Mouse (Mus musculus) forebrain, embryonic 12.5 days (tissue): ENCODE measurements around the gene Thsd7a. TPM values are rescaled to one million over a fixed set of nuclear protein-coding genes. Genes with fewer than 3 reads are reported as not detected.

Experiments
- ATAC-seq: fragments of 200-750 bp; cut with Nextera tagmentation; 2 replicates; pipeline ENCODE4 v1.8.0; 2017; ENCODE audit warnings: moderate TSS enrichment; ENCODE audit not compliant: low FRiP score
- H3K27ac ChIP-seq: fragments of 300-500 bp; sonication (generic); 2 replicates; pipeline ENCODE4 v1.5.1; 2016; ENCODE audit warnings: mild to moderate bottlenecking
- H3K27me3 ChIP-seq: fragments of 300-500 bp; sonication (generic); 2 replicates; pipeline ENCODE4 v1.6.1; 2016; ENCODE audit warnings: mild to moderate bottlenecking
- H3K36me3 ChIP-seq: fragments of 300-500 bp; sonication (generic); replicated peaks from 2 replicates; pipeline ENCODE4 v1.6.1; 2016; ENCODE audit warnings: mild to moderate bottlenecking
- H3K4me1 ChIP-seq: fragments of 300-500 bp; sonication (generic); 2 replicates; pipeline ENCODE4 v1.6.1; 2016
- H3K4me2 ChIP-seq: fragments of 300-500 bp; sonication (generic); 2 replicates; pipeline ENCODE4 v1.6.1; 2016; ENCODE audit warnings: mild to moderate bottlenecking, moderate library complexity
- H3K4me3 ChIP-seq: fragments of 300-500 bp; sonication (generic); replicated peaks from 2 replicates; pipeline ENCODE4 v1.5.1; 2016; ENCODE audit warnings: mild to moderate bottlenecking
- H3K9ac ChIP-seq: fragments of 300-500 bp; sonication (generic); 2 replicates; pipeline ENCODE4 v1.6.1; 2016; ENCODE audit warnings: mild to moderate bottlenecking
- H3K9me3 ChIP-seq: fragments of 300-500 bp; sonication (generic); 2 replicates; pipeline ENCODE4 v1.6.1; 2016
- WGBS: fragments of 180-500 bp; shearing (Covaris S2); methylation state at CpG from one replicate; pipeline ENCODE4 v1.1.7; 2016; 5-methylcytosine and 5-hydroxymethylcytosine counted together
- polyA plus RNA-seq: library from polyadenylated mRNA; unstranded; fragments of >200 nt; fragmentation: Nextera tagmentation; extraction: Ambion mirVana; gene quantifications from 2 replicates; pipeline ENCODE4 v1.2.1, GENCODE M21; 2016

Gene Thsd7a
- polyA plus RNA-seq, 1 experiment from 2014 or later = 12.3 TPM

- H3K4me2 ChIP-seq = peak overlapping the region; percentile 89
- H3K36me3 ChIP-seq = no peaks in the 10 kb centered on the region
- no peaks in the 10 kb centered on the region for H3K9me3 ChIP-seq
- no peak for ATAC-seq
- peak overlapping the region; percentile 89 for H3K27ac ChIP-seq
- peaks cover 10% of the 10 kb centered on the region for H3K27me3 ChIP-seq
- peak overlapping the region; percentile 77; the same call in 1 of the 2 replicates for H3K9ac ChIP-seq
- H3K4me1 ChIP-seq = peaks cover 21% of the 10 kb centered on the region
- WGBS = 4% methylated on average over 12 of the region's 12 CpGs
- peak overlapping the region; percentile 61 for H3K4me3 ChIP-seq
These were observed 461 bp upstream of the Thsd7a start for GRCm38 (mm10) chr6:12749531-12750210.

DNA sequence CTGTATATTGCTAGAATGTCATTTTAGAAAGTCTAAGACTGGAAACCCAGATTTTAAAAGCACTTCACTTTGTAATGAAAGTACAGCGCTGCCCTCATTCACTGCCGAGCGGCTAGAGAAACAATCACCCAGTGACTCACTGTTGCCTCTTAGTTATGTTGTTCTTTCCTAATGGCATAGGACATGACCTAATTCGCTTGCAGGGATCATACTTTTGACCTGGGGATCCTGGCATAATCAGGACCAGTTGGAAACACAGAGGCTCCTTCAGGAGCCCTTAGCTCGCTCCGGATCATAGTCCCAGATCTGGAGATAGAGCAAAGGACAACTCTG lies 790 bp downstream of the Thsd7a start:
- Histone ChIP-seq H3K4me3 (peak overlapping the region; percentile 61), H3K9me3 (no peaks in the 10 kb centered on the region), H3K4me2 (peak overlapping the region; percentile 89), H3K36me3 (no peaks in the 10 kb centered on the region), H3K27ac (peak overlapping the region; percentile 89), H3K4me1 (peaks cover 21% of the 10 kb centered on the region), H3K9ac (peak overlapping the region; percentile 77), H3K27me3 (peaks cover 10% of the 10 kb centered on the region)
- 0 out of 2 replicates have a peak, but pooled peaks have one; percentile 5 for ATAC-seq
- WGBS = 1% methylated on average over 6 of the region's 6 CpGs

- Histone ChIP-seq H3K9me3 (no peaks in the 10 kb centered on the region), H3K27ac (no peak overlapping the region), H3K27me3 (peaks cover 10% of the 10 kb centered on the region), H3K9ac (0 out of 2 replicates have a peak overlapping the region, but pooled peaks have one; percentile 29), H3K36me3 (no peaks in the 10 kb centered on the region), H3K4me3 (peak overlapping the region; percentile 61), H3K4me1 (peaks cover 21% of the 10 kb centered on the region), H3K4me2 (peak overlapping the region; percentile 89)
- WGBS = 5% methylated on average over 11 of the region's 11 CpGs
- ATAC-seq = no peak
These were observed 1.3 kb downstream of the Thsd7a start for GRCm38 (mm10) chr6:12747856-12748450.

DNA sequence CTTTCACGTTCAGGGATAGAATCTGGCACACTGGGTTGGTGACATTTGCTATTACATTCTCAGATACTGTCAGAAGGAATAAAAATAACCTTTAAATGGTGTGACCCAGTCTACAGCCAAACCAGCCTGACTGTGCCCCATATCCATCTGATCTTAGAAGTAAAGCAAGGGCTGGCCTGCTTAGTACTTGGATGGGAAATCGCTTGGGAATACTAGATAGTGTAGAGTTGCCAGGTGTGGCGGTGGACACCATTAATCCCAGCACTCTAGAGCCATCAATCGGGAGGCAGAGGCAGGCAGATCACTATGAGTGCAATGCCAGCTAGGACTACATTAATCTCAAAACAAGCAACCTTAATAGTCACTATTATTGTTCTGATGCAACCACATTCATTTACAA lies 6.4 kb downstream of the Thsd7a start:
- no peak overlapping the region for H3K4me3 ChIP-seq
- H3K27ac ChIP-seq = no peak overlapping the region
- H3K4me2 ChIP-seq = no peak overlapping the region
- H3K4me1 ChIP-seq = peaks cover 5% of the 10 kb centered on the region; the same call in 1 of the 2 replicates
- peaks cover 6% of the 10 kb centered on the region for H3K27me3 ChIP-seq
- H3K9ac ChIP-seq = no peak overlapping the region
- no peaks in the 10 kb centered on the region for H3K9me3 ChIP-seq
- ATAC-seq = no peak
- no peaks in the 10 kb centered on the region for H3K36me3 ChIP-seq
- 88% methylated on average over 4 of the region's 4 CpGs for WGBS

DNA sequence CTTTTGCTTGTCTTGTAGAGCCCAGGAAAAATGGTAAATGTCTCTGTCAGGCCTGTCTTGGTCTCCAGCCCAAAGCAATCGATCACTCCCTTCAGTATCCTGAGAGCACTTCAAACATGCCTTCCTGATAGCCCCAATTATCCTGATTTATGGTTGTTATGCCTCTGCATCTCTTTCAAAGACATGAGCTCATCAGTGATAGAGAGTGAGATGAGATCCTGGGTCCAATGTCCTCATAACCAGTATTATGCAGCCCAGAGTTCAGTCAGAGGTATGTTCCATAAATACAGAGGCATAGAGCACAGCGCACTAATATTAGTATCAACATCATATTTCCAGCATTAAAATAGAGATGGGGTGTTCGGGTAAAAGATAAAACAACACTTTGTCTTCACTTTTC lies 15.3 kb downstream of the Thsd7a start:
- Histone ChIP-seq H3K9me3 (no peaks in the 10 kb centered on the region), H3K27me3 (no peaks in the 10 kb centered on the region), H3K36me3 (no peaks in the 10 kb centered on the region), H3K4me3 (no peak overlapping the region), H3K4me2 (no peak overlapping the region), H3K27ac (no peak overlapping the region), H3K4me1 (no peaks in the 10 kb centered on the region), H3K9ac (no peak overlapping the region)
- no peak for ATAC-seq
- WGBS = 94% methylated on average over 3 of the region's 3 CpGs

GRCm38 (mm10) chr6:12716071-12716470 lies 33.1 kb downstream of the Thsd7a start:
- no peaks in the 10 kb centered on the region for H3K4me1 ChIP-seq
- no peaks in the 10 kb centered on the region for H3K27me3 ChIP-seq
- H3K4me2 ChIP-seq = no peak overlapping the region
- H3K9ac ChIP-seq = no peak overlapping the region
- ATAC-seq = no peak
- WGBS = 93% methylated on average over 8 of the region's 8 CpGs
- H3K9me3 ChIP-seq = no peaks in the 10 kb centered on the region
- no peak overlapping the region for H3K4me3 ChIP-seq
- H3K27ac ChIP-seq = no peak overlapping the region
- no peaks in the 10 kb centered on the region for H3K36me3 ChIP-seq

DNA sequence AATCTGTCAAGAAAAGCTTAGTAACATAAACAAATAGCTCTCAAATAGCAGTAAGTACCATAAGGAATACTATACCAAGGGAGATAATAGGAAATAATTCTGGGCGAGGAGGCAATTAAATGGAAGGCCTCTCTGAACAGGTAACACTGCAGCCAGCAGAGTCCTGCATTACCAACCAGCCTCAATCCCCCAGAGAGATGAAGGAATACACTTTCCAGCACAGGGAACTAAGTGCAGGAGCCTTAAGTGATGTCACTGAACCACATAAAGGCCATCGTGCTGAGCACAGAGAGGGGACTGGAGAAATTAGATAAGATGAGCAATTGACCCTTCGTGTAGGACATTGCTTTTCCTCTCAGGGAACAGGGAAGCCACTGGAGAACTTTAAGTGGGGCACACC lies 36.6 kb downstream of the Thsd7a start:
- no peak overlapping the region for H3K9ac ChIP-seq
- H3K36me3 ChIP-seq = no peaks in the 10 kb centered on the region
- no peaks in the 10 kb centered on the region for H3K9me3 ChIP-seq
- no peaks in the 10 kb centered on the region for H3K27me3 ChIP-seq
- no peak overlapping the region for H3K27ac ChIP-seq
- no peak for ATAC-seq
- 77% methylated on average over 3 of the region's 3 CpGs for WGBS
- no peak overlapping the region for H3K4me3 ChIP-seq
- no peak overlapping the region for H3K4me2 ChIP-seq
- H3K4me1 ChIP-seq = no peaks in the 10 kb centered on the region

DNA sequence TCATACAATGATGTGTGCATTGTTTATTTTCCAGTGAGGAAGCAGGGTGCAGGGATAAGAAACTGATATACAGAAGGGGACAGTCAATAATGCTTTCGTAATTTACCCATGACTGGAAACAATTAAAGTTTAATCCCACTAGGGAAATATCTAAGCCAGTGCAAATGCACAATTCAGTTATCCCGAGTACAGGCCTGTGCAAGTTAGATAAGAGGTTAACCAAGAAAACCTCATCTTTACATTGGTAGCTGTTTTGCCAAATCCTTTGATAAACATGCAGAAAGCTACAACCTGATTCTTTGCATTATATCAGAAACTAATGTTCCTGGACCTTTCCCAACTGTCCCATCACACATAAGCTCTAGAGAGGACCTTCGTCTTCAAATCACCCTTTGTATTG lies 46.3 kb downstream of the Thsd7a start:
- no peak for ATAC-seq
- H3K4me2 ChIP-seq = no peak overlapping the region
- H3K9ac ChIP-seq = no peak overlapping the region
- H3K4me3 ChIP-seq = no peak overlapping the region
- WGBS = 81% methylated on average over 3 of the region's 3 CpGs
- no peaks in the 10 kb centered on the region for H3K27me3 ChIP-seq
- H3K9me3 ChIP-seq = no peaks in the 10 kb centered on the region
- no peaks in the 10 kb centered on the region for H3K4me1 ChIP-seq
- no peaks in the 10 kb centered on the region for H3K36me3 ChIP-seq
- H3K27ac ChIP-seq = no peak overlapping the region

DNA sequence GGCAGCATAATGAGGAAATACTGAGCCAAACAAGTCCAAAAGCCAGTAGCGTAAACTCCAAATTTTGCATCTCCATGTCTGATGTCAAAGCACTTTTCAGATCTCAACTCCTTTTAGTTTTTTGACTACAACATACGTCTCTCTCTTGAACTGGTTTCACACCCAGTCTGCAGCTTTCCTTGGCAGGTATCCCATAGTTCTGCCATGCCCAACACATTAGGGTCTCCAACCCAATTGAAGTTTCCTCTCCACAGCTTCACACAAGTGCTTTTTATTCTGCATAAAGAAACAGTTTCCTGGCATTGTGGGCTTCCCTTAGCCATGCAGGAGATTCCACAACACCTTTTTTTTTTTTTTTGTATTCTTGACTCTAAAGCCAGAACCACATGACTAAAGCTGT lies 50.1 kb downstream of the Thsd7a start:
- Histone ChIP-seq H3K9ac (no peak overlapping the region), H3K36me3 (no peaks in the 10 kb centered on the region), H3K4me2 (no peak overlapping the region), H3K9me3 (no peaks in the 10 kb centered on the region), H3K27ac (no peak overlapping the region), H3K4me1 (no peaks in the 10 kb centered on the region), H3K27me3 (no peaks in the 10 kb centered on the region), H3K4me3 (no peak overlapping the region)
- WGBS = 83% methylated on average over 2 of the region's 2 CpGs
- no peak for ATAC-seq

- ATAC-seq = no peak
- H3K4me1 ChIP-seq = no peaks in the 10 kb centered on the region
- no peaks in the 10 kb centered on the region for H3K27me3 ChIP-seq
- H3K36me3 ChIP-seq = no peaks in the 10 kb centered on the region
- H3K9me3 ChIP-seq = no peaks in the 10 kb centered on the region
- no peak overlapping the region for H3K9ac ChIP-seq
- H3K4me2 ChIP-seq = no peak overlapping the region
- H3K4me3 ChIP-seq = no peak overlapping the region
- WGBS = 86% methylated on average over 1 of the region's 1 CpGs
- H3K27ac ChIP-seq = no peak overlapping the region
These were observed 55.5 kb downstream of the Thsd7a start for GRCm38 (mm10) chr6:12693689-12694088.

DNA sequence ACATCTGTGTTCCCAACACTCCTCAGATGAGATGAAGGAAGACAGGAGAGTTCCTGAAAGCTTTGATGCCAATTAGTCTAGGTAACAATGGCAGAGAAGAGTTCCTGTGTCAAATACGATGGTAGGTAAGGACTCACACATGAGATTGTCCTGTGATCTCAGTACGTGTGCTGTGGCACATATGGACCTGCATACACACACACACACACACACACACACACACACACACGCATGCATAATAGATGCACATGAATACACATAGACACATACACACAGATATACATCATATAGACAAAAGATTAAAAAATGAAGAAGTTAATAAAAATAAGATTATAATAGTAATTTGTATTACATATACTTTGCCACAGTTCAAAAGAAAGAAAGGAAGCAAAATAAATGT lies 56.0 kb downstream of the Thsd7a start:
- ATAC-seq = no peak
- H3K27me3 ChIP-seq = no peaks in the 10 kb centered on the region
- no peak overlapping the region for H3K4me3 ChIP-seq
- 95% methylated on average over 3 of the region's 3 CpGs for WGBS
- no peaks in the 10 kb centered on the region for H3K9me3 ChIP-seq
- no peak overlapping the region for H3K4me2 ChIP-seq
- H3K36me3 ChIP-seq = no peaks in the 10 kb centered on the region
- H3K27ac ChIP-seq = no peak overlapping the region
- H3K9ac ChIP-seq = no peak overlapping the region
- no peaks in the 10 kb centered on the region for H3K4me1 ChIP-seq

DNA sequence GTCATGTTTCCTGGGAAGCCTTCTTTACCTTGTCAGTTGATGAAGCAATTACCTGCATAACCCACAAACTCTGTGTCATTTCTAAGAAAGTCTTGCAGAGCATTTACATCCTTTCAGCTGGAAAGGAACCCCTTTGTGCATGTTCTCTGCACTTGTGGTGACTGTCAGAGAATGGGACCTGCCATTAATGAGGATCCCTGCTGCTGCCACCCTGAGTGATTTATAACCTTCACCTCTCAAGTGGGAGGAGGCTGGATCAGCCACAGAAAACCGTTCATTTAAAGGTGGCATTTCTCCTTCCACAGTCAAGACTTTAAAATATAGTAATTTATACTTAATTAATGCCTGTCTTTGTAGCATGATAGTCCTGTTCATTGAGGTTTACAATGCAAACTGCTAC lies 99.6 kb downstream of the Thsd7a start:
- H3K27ac ChIP-seq = no peak overlapping the region
- peaks cover 3% of the 10 kb centered on the region; the same call in 1 of the 2 replicates for H3K4me1 ChIP-seq
- no peak overlapping the region for H3K4me2 ChIP-seq
- H3K4me3 ChIP-seq = no peak overlapping the region
- H3K27me3 ChIP-seq = no peaks in the 10 kb centered on the region
- 20% methylated on average over 1 of the region's 1 CpGs for WGBS
- no peak overlapping the region for H3K9ac ChIP-seq
- ATAC-seq = peak; percentile 53; the same call in 1 of the 2 replicates
- H3K36me3 ChIP-seq = no peaks in the 10 kb centered on the region
- H3K9me3 ChIP-seq = no peaks in the 10 kb centered on the region

DNA sequence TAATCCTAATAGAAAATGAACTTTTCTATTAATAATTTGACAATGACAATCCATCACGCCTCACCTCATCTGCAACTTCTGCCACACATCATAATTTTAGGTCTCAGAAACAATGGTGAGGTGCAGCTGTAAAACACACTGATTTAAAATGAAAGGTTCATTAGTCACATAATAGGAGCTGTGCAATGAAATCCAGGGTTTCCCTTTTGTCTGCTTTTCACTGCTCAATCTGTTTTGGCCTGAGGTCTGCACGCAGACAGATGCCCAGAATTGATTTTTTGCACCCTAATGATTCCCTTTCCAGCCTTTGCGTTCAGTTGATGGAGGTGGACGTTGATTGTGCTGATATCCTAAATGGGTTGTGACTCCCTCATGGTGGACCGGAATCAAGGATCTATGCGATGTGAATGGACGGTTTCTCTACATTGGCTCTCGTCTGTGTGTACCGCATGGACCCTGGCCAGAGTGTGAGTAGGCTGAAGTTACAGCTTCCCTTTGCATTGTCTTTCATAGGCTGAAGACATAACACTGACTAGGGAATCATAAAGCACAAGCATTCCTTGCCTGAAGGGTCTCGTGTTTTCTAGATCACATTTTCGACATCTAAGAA lies 120.5 kb downstream of the Thsd7a start:
- Histone ChIP-seq H3K4me3 (no peak overlapping the region), H3K9ac (no peak overlapping the region), H3K4me1 (no peaks in the 10 kb centered on the region), H3K27ac (no peak overlapping the region), H3K9me3 (no peaks in the 10 kb centered on the region), H3K27me3 (no peaks in the 10 kb centered on the region), H3K4me2 (no peak overlapping the region), H3K36me3 (no peaks in the 10 kb centered on the region)
- 79% methylated on average over 11 of the region's 11 CpGs for WGBS
- ATAC-seq = no peak
